Mouse (Mus musculus) urinary bladder, postnatal 14 days (tissue): ENCODE data around the gene Nudt22.
"Not testable (repeated sequence)": the region's sequence is repeated elsewhere in the genome, so short reads cannot be mapped to it uniquely, and the experiment has no call there.

Source experiments
- DNase-seq: peaks from one replicate; pipeline ENCODE4 v3.0.0; 2021; ENCODE audit warnings: low spot score

Gene Nudt22

GRCm38 (mm10) chr19:6995255-6995991 is 494 bp downstream of the Nudt22 start:
- DNase-seq, result no peak

- DNase-seq, result no peak
These were observed 1.4 kb downstream of the Nudt22 start for GRCm38 (mm10) chr19:6994489-6994888.

- DNase-seq, result no peak
These were observed 1.9 kb downstream of the Nudt22 start for GRCm38 (mm10) chr19:6994002-6994401.

- no peak for DNase-seq
These were observed 2.7 kb downstream of the Nudt22 start for GRCm38 (mm10) chr19:6993011-6993770.

GRCm38 (mm10) chr19:6992011-6992858 is 3.7 kb downstream of the Nudt22 start, which contains the start of gene Dnajc4:
Gene Dnajc4, minus strand, starts transcription at chr19:6992572.
- DNase-seq, result peak; percentile 97

- not testable (repeated sequence) for DNase-seq
These were observed 4.8 kb downstream of the Nudt22 start for GRCm38 (mm10) chr19:6991166-6991565.

- no peak for DNase-seq
These were observed 5.2 kb downstream of the Nudt22 start for GRCm38 (mm10) chr19:6990712-6991111.

- peak; percentile 68 for DNase-seq
These were observed 6.7 kb downstream of the Nudt22 start for GRCm38 (mm10) chr19:6989251-6989650.

GRCm38 (mm10) chr19:6987904-6988285 is 8.0 kb downstream of the Nudt22 start:
- no peak for DNase-seq

- DNase-seq, result peak; percentile 68
These were observed 8.6 kb downstream of the Nudt22 start, which contains the start of gene Vegfb for GRCm38 (mm10) chr19:6987061-6987903. Gene Vegfb, minus strand, starts transcription at chr19:6987651.

GRCm38 (mm10) chr19:6985951-6986708 is 9.8 kb downstream of the Nudt22 start:
- no peak for DNase-seq

- DNase-seq, result no peak
These were observed 10.6 kb downstream of the Nudt22 start for GRCm38 (mm10) chr19:6985300-6985699.

GRCm38 (mm10) chr19:6983621-6984020 is 12.3 kb downstream of the Nudt22 start:
- DNase-seq, result no peak

GRCm38 (mm10) chr19:6981465-6981864 is 14.5 kb downstream of the Nudt22 start:
- DNase-seq, result no peak

- peak; percentile 99 for DNase-seq
These were observed 15.4 kb downstream of the Nudt22 start, which contains the start of gene Fkbp2 for GRCm38 (mm10) chr19:6980381-6981093. Gene Fkbp2, minus strand, starts transcription at chr19:6980501.

GRCm38 (mm10) chr19:6979486-6980380 is 16.2 kb downstream of the Nudt22 start:
- DNase-seq, result peak; percentile 100

- peak; percentile 38 for DNase-seq
These were observed 16.9 kb downstream of the Nudt22 start for GRCm38 (mm10) chr19:6979001-6979479.

GRCm38 (mm10) chr19:6978639-6978974 is 17.3 kb downstream of the Nudt22 start:
- DNase-seq, result no peak
